Mouse (Mus musculus) neural tube, embryonic 15.5 days (tissue): ENCODE results near the gene Rbsn. TPM values are rescaled to one million over a fixed set of nuclear protein-coding genes. Genes with fewer than 3 reads are reported as not detected.

Source experiments
- ATAC-seq: fragments of 200-750 bp; cut with Nextera tagmentation; 2 replicates; pipeline ENCODE4 v1.8.0; 2017; ENCODE audit warnings: mild to moderate bottlenecking, moderate TSS enrichment, moderate library complexity; ENCODE audit not compliant: low FRiP score
- H3K27ac ChIP-seq: fragments of 300-500 bp; sonication (generic); replicated peaks from 2 replicates; pipeline ENCODE4 v1.5.1; 2015; ENCODE audit warnings: mild to moderate bottlenecking, inconsistent platforms
- H3K27me3 ChIP-seq: fragments of 300-500 bp; sonication (generic); replicated peaks from 2 replicates; pipeline ENCODE4 v1.6.1; 2015; ENCODE audit warnings: inconsistent platforms
- H3K36me3 ChIP-seq: fragments of 300-500 bp; sonication (generic); 2 replicates; pipeline ENCODE4 v1.6.1; 2015; ENCODE audit warnings: inconsistent platforms
- H3K4me1 ChIP-seq: fragments of 300-500 bp; sonication (generic); 2 replicates; pipeline ENCODE4 v1.6.1; 2015; ENCODE audit warnings: inconsistent platforms
- H3K4me2 ChIP-seq: fragments of 300-500 bp; sonication (generic); 2 replicates; pipeline ENCODE4 v1.6.1; 2015; ENCODE audit warnings: inconsistent platforms, mild to moderate bottlenecking, moderate library complexity
- H3K4me3 ChIP-seq: fragments of 300-500 bp; sonication (generic); replicated peaks from 2 replicates; pipeline ENCODE4 v1.5.1; 2015; ENCODE audit warnings: mild to moderate bottlenecking, inconsistent platforms
- H3K9ac ChIP-seq: fragments of 300-500 bp; sonication (generic); replicated peaks from 2 replicates; pipeline ENCODE4 v1.6.1; 2015; ENCODE audit warnings: mild to moderate bottlenecking, inconsistent platforms
- H3K9me3 ChIP-seq: fragments of 300-500 bp; sonication (generic); replicated peaks from 2 replicates; pipeline ENCODE4 v1.6.1; 2016; ENCODE audit warnings: inconsistent platforms
- WGBS: fragments of 180-500 bp; shearing (Covaris S2); methylation state at CpG from one replicate; pipeline ENCODE4 v1.1.7; 2015; ENCODE audit warnings: mixed read lengths; 5-methylcytosine and 5-hydroxymethylcytosine counted together
- polyA plus RNA-seq: library from polyadenylated mRNA; unstranded; fragments of >200 nt; fragmentation: Nextera tagmentation; extraction: Ambion mirVana; gene quantifications from 2 replicates; pipeline ENCODE4 v1.2.1, GENCODE M21; 2015

The Rbsn gene
- 31.2 and 31.6 TPM in 2 replicates for polyA plus RNA-seq

- H3K9ac ChIP-seq = peak within 1 kb of the TSS; percentile 89
- H3K27ac ChIP-seq = peak within 1 kb of the TSS; percentile 95
- 10% methylated on average over 35 of the region's 35 CpGs for WGBS
- H3K4me3 ChIP-seq = peak within 1 kb of the TSS; percentile 85
- H3K27me3 ChIP-seq = no peaks in the 10 kb centered on the region
- peaks cover 21% of the 10 kb centered on the region for H3K4me1 ChIP-seq
- peak; percentile 95 for ATAC-seq
- no peaks in the 10 kb centered on the region for H3K9me3 ChIP-seq
- peak within 1 kb of the TSS; percentile 92 for H3K4me2 ChIP-seq
- H3K36me3 ChIP-seq = peaks cover 13% of the 10 kb centered on the region
These were observed at the start of gene Rbsn for GRCm38 (mm10) chr6:92214773-92215449. Gene Rbsn (minus strand): TSS chr6:92214925.

- Histone ChIP-seq H3K4me1 (no peaks in the 10 kb centered on the region), H3K9me3 (no peaks in the 10 kb centered on the region), H3K27ac (no peak overlapping the region), H3K4me2 (no peak overlapping the region), H3K36me3 (no peaks in the 10 kb centered on the region), H3K9ac (no peak overlapping the region), H3K4me3 (no peak overlapping the region), H3K27me3 (no peaks in the 10 kb centered on the region)
- WGBS = 71% methylated on average over 4 of the region's 4 CpGs
- ATAC-seq = no peak
These were observed 46.6 kb upstream of the Rbsn start for GRCm38 (mm10) chr6:92261162-92261843.

- Histone ChIP-seq H3K27me3 (no peaks in the 10 kb centered on the region), H3K36me3 (no peaks in the 10 kb centered on the region), H3K4me1 (no peaks in the 10 kb centered on the region), H3K4me2 (no peak overlapping the region), H3K9ac (no peak overlapping the region), H3K9me3 (peaks cover 6% of the 10 kb centered on the region; the same call in 1 of the 2 replicates), H3K27ac (no peak overlapping the region), H3K4me3 (no peak overlapping the region)
- no peak for ATAC-seq
These were observed 40.6 kb upstream of the Rbsn start for GRCm38 (mm10) chr6:92255346-92255745.

- ATAC-seq = no peak
- Histone ChIP-seq H3K9ac (no peak overlapping the region), H3K36me3 (no peaks in the 10 kb centered on the region), H3K9me3 (peaks cover 6% of the 10 kb centered on the region; the same call in 1 of the 2 replicates), H3K27me3 (no peaks in the 10 kb centered on the region), H3K4me1 (no peaks in the 10 kb centered on the region), H3K4me2 (no peak overlapping the region), H3K4me3 (no peak overlapping the region), H3K27ac (no peak overlapping the region)
- WGBS = 85% methylated on average over 3 of the region's 3 CpGs
These were observed 38.6 kb upstream of the Rbsn start for GRCm38 (mm10) chr6:92253253-92253870.

- no peak overlapping the region for H3K9ac ChIP-seq
- whole genome bisulfite sequencing = 16% methylated on average over 7 of the region's 7 CpGs
- no peak overlapping the region for H3K4me2 ChIP-seq
- peaks cover 31% of the 10 kb centered on the region for H3K27me3 ChIP-seq
- no peak overlapping the region for H3K27ac ChIP-seq
- H3K36me3 ChIP-seq = no peaks in the 10 kb centered on the region
- no peak overlapping the region for H3K4me3 ChIP-seq
- H3K4me1 ChIP-seq = peaks cover 9% of the 10 kb centered on the region
- no peak for ATAC-seq
- H3K9me3 ChIP-seq = no peaks in the 10 kb centered on the region
These were observed 32.6 kb upstream of the Rbsn start for GRCm38 (mm10) chr6:92247215-92247919.

- no peak for ATAC-seq
- WGBS = 2% methylated on average over 3 of the region's 3 CpGs
These were observed 31.6 kb upstream of the Rbsn start for GRCm38 (mm10) chr6:92246335-92246734.

GRCm38 (mm10) chr6:92244591-92244990 lies 29.9 kb upstream of the Rbsn start, which contains the start of gene Trh:
Gene Trh (minus strand): TSS chr6:92244650.
- H3K27me3 ChIP-seq = peaks cover 33% of the 10 kb centered on the region
- peaks cover 9% of the 10 kb centered on the region for H3K4me1 ChIP-seq
- H3K4me2 ChIP-seq = peak within 1 kb of the TSS; percentile 65
- peak within 1 kb of the TSS; percentile 36 for H3K9ac ChIP-seq
- no peaks in the 10 kb centered on the region for H3K9me3 ChIP-seq
- H3K4me3 ChIP-seq = peak within 1 kb of the TSS; percentile 40
- ATAC-seq = no peak
- H3K36me3 ChIP-seq = no peaks in the 10 kb centered on the region
- 4% methylated on average over 31 of the region's 31 CpGs for WGBS
- H3K27ac ChIP-seq = no peak within 1 kb of the TSS

More at GRCm38 (mm10) chr6:92246335-92246734, 31.6 kb upstream of the Rbsn start:
- H3K27me3 ChIP-seq = peaks cover 33% of the 10 kb centered on the region
- H3K4me3 ChIP-seq = no peak overlapping the region
- H3K9ac ChIP-seq = no peak overlapping the region
- no peak overlapping the region for H3K4me2 ChIP-seq
- H3K27ac ChIP-seq = no peak overlapping the region
- H3K4me1 ChIP-seq = peaks cover 9% of the 10 kb centered on the region
- no peaks in the 10 kb centered on the region for H3K9me3 ChIP-seq
- H3K36me3 ChIP-seq = no peaks in the 10 kb centered on the region

GRCm38 (mm10) chr6:92241178-92241906 lies 26.6 kb upstream of the Rbsn start:
- Histone ChIP-seq H3K27ac (no peak overlapping the region), H3K27me3 (peaks cover 33% of the 10 kb centered on the region), H3K36me3 (no peaks in the 10 kb centered on the region), H3K9ac (no peak overlapping the region), H3K4me3 (no peak overlapping the region), H3K4me1 (peaks cover 9% of the 10 kb centered on the region), H3K4me2 (no peak overlapping the region), H3K9me3 (no peaks in the 10 kb centered on the region)
- WGBS = 86% methylated on average over 3 of the region's 3 CpGs
- peak; percentile 87 for ATAC-seq

GRCm38 (mm10) chr6:92235036-92235435 lies 20.3 kb upstream of the Rbsn start:
- WGBS = 68% methylated on average over 12 of the region's 12 CpGs
- ATAC-seq = no peak

GRCm38 (mm10) chr6:92231762-92232161 lies 17.0 kb upstream of the Rbsn start:
- Histone ChIP-seq H3K9ac (no peak overlapping the region), H3K4me2 (no peak overlapping the region), H3K4me3 (no peak overlapping the region), H3K27ac (no peak overlapping the region), H3K27me3 (no peaks in the 10 kb centered on the region), H3K9me3 (no peaks in the 10 kb centered on the region), H3K4me1 (no peaks in the 10 kb centered on the region), H3K36me3 (no peaks in the 10 kb centered on the region)
- no peak for ATAC-seq
- WGBS = 77% methylated on average over 4 of the region's 4 CpGs

More at GRCm38 (mm10) chr6:92235036-92235435, 20.3 kb upstream of the Rbsn start:
- Histone ChIP-seq H3K4me2 (no peak overlapping the region), H3K9ac (no peak overlapping the region), H3K36me3 (no peaks in the 10 kb centered on the region), H3K27ac (no peak overlapping the region), H3K27me3 (no peaks in the 10 kb centered on the region), H3K9me3 (no peaks in the 10 kb centered on the region), H3K4me1 (no peaks in the 10 kb centered on the region), H3K4me3 (no peak overlapping the region)

- Histone ChIP-seq H3K4me1 (no peaks in the 10 kb centered on the region), H3K36me3 (no peaks in the 10 kb centered on the region), H3K27me3 (no peaks in the 10 kb centered on the region), H3K9ac (no peak overlapping the region), H3K27ac (no peak overlapping the region), H3K4me3 (no peak overlapping the region), H3K9me3 (no peaks in the 10 kb centered on the region), H3K4me2 (no peak overlapping the region)
- no peak for ATAC-seq
- 78% methylated on average over 1 of the region's 1 CpGs for WGBS
These were observed 16.6 kb upstream of the Rbsn start for GRCm38 (mm10) chr6:92231356-92231755.
